Mouse (Mus musculus) kidney, embryonic 16.5 days (tissue): ENCODE measurements around the gene Daxx. TPM values are rescaled to one million over a fixed set of nuclear protein-coding genes. Genes with fewer than 3 reads are reported as not detected.

Experiments
- ATAC-seq: fragments of 200-750 bp; cut with Nextera tagmentation; 2 replicates; pipeline ENCODE4 v1.8.0; 2017; ENCODE audit warnings: moderate TSS enrichment; ENCODE audit not compliant: low FRiP score, low TSS enrichment
- H3K27ac ChIP-seq: fragments of 300-500 bp; sonication (generic); 2 replicates; pipeline ENCODE4 v1.5.1; 2014; ENCODE audit warnings: low read length
- H3K27me3 ChIP-seq: fragments of 300-500 bp; sonication (generic); 2 replicates; pipeline ENCODE4 v1.6.1; 2014; ENCODE audit warnings: low read length, control low read depth, mixed read lengths; ENCODE audit not compliant: insufficient read depth
- H3K36me3 ChIP-seq: fragments of 300-500 bp; sonication (generic); 2 replicates; pipeline ENCODE4 v1.6.1; 2014; ENCODE audit warnings: low read length, control low read depth, mixed read lengths; ENCODE audit not compliant: insufficient read depth
- H3K4me1 ChIP-seq: fragments of 300-500 bp; sonication (generic); 2 replicates; pipeline ENCODE4 v1.6.1; 2014; ENCODE audit warnings: low read length, control low read depth, mixed read lengths; ENCODE audit not compliant: insufficient read depth
- H3K4me2 ChIP-seq: fragments of 300-500 bp; sonication (generic); replicated peaks from 2 replicates; pipeline ENCODE4 v1.6.1; 2014; ENCODE audit warnings: low read depth, low read length
- H3K4me3 ChIP-seq: fragments of 300-500 bp; sonication (generic); 2 replicates; pipeline ENCODE4 v1.5.1; 2014; ENCODE audit warnings: mild to moderate bottlenecking, low read length
- H3K9ac ChIP-seq: fragments of 300-500 bp; sonication (generic); replicated peaks from 2 replicates; pipeline ENCODE4 v1.6.1; 2014; ENCODE audit warnings: low read length
- H3K9me3 ChIP-seq: fragments of 300-500 bp; sonication (generic); 2 replicates; pipeline ENCODE4 v1.6.1; 2016; ENCODE audit warnings: low read length, control low read depth
- WGBS: fragments of 180-500 bp; shearing (Covaris S2); extraction: QIAGEN DNeasy Blood & Tissue Kit; methylation state at CpG from one replicate; pipeline ENCODE4 v1.1.7; 2014; 5-methylcytosine and 5-hydroxymethylcytosine counted together
- polyA plus RNA-seq: library from polyadenylated mRNA; unstranded; fragments of >200 nt; fragmentation: Nextera tagmentation; extraction: Ambion mirVana; gene quantifications from 2 replicates; pipeline ENCODE4 v1.2.1, GENCODE M21; 2015

The Daxx gene
- polyA plus RNA-seq, 1 experiment from 2014 or later: 60.1 TPM

DNA sequence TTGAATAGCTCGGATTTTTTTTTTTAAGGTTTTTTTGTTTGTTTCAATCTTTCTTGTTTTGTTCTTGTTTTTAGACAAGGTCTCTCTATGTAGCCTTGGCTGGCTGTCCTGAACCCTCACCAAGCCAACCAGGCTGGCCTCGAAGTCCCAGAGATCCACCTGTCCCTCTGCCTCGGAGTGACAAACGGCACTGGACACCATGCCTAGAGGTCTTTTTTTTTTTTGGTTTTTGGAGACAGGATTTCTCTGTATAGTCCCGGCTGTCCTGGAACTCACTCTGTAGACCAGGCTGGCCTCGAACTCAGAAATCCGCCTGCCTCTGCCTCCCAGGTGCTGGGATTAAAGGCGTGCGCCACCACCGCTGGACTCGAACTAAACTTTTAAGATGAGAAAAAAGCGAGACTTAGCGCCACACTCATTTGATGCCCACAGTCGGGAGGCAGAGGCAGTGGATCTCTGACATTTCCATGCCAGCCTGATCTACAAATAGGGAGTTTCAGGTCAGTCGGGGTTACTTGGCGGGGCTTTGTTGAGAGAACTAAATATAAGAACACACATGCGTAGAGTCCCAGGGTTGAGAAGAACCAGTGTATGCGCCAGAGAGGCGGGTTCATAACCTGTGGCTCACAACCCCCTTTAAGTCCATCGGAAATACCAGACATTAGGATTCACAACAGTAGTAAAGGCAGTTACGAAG, 19.2 kb downstream of the Daxx start:
- Histone ChIP-seq H3K9ac (peak overlapping the region; percentile 88), H3K27me3 (no peaks in the 10 kb centered on the region), H3K9me3 (no peaks in the 10 kb centered on the region), H3K4me1 (peaks cover 18% of the 10 kb centered on the region), H3K36me3 (peaks cover 10% of the 10 kb centered on the region; the same call in 1 of the 2 replicates), H3K27ac (no peak overlapping the region), H3K4me2 (peak overlapping the region; percentile 98), H3K4me3 (peak overlapping the region; percentile 88)
- ATAC-seq: no peak
- 60% methylated on average over 21 of the region's 21 CpGs for WGBS

DNA sequence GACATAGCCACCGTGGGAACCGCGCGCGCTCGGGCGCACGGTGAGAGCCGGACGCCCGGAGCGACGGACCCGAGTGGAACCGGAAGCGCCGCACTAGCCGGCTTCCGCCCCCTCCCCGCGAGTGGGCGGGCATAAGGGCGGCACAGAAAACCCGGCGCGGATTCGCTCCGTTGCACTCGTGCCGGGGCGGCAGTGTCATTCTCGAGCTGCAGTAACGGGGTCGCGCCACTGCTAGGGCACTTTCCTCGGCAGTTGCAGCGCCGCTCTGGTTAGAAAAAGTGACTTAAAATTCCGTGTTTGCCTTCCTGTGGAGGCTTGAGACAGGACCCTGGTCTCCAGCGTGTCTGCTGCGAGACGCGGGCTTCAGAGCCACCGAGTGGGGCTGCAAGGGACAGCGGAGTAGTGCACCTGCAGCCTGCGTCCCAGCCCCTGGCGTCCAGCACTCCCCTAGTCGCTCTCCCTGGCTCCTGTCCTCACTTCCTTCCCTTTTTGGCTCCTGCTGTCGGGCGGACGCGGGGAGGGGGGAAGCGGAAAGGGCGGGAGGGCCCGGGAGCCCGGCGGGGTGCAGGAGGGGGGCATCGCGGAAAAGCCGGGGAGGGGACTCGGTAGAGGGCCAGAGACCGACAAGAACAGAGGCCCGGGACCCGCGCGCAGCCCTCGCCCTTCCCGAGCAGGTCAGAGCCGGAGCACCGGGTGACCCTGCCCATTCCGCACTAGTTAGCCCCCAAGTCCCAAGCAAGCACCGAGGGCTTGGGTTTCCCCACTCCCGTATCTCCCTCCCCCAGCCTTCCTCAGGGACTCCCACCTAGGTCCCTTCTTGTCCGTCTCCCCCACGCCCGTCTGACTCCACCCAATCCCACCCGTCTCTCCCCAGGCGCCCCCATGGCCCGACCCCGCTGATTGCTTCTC, 20.4 kb downstream of the Daxx start, which contains the start of gene Rgl2:
TSS of gene Rgl2 (plus strand) at position 173 of the 909 bp plus-strand sequence.
- peak; percentile 82 for ATAC-seq
- peaks cover 10% of the 10 kb centered on the region; the same call in 1 of the 2 replicates for H3K36me3 ChIP-seq
- peak within 1 kb of the TSS; percentile 88 for H3K9ac ChIP-seq
- H3K4me2 ChIP-seq: peak within 1 kb of the TSS; percentile 98
- H3K9me3 ChIP-seq: no peaks in the 10 kb centered on the region
- 0% methylated on average over 77 of the region's 80 CpGs for WGBS
- peaks cover 18% of the 10 kb centered on the region for H3K4me1 ChIP-seq
- H3K4me3 ChIP-seq: peak within 1 kb of the TSS; percentile 88
- peak within 1 kb of the TSS; percentile 98 for H3K27ac ChIP-seq
- no peaks in the 10 kb centered on the region for H3K27me3 ChIP-seq

DNA sequence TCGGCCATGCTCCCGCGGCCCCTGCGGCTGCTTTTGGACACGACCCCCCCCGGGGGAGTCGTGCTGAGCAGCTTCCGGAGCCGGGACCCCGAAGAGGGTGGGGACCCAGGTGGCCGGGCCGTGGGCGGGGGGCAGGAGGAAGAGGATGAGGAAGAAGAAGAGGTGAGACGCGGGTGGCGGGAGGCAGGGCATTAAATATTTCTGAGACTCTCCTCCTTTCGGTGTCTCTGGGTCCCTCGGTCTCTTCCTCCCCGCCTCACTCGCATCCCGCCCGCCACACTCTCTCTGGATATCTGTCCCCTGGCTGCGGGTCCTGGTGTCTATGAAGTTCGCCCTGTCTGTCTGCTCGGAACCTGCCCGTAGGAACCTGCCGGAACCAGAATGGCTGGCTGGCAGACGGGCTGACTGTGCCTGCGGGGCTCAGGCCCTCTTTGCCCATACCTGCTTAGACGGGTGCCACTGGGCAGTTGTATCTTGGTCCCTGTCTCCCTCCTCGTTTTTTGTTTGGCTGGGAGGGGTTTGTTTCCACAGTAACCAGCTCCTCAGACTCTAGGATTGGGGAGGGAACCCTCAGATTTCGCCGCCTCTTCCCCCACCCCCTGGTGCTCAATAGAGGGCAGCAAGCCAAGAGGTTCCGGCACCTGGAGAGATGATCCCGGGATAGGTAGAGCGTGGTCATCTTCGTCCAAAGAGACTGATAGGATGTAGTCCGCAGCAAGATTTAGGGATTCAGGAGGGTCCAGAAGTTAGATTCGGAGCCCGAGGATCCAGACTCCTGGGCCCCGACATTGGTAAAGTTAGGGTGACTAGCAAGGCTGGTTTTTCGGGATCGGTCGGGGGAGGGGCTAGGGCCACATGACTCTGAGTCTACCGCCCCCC, 21.3 kb downstream of the Daxx start:
- Histone ChIP-seq H3K9me3 (no peaks in the 10 kb centered on the region), H3K4me2 (peak overlapping the region; percentile 98), H3K9ac (peak overlapping the region; percentile 88), H3K27ac (peak overlapping the region; percentile 98), H3K4me3 (peak overlapping the region; percentile 88), H3K36me3 (peaks cover 13% of the 10 kb centered on the region; the same call in 1 of the 2 replicates), H3K4me1 (peaks cover 18% of the 10 kb centered on the region), H3K27me3 (no peaks in the 10 kb centered on the region)
- ATAC-seq: peak; percentile 14; the same call in 1 of the 2 replicates
- WGBS: under 1% methylated on average over 42 of the region's 45 CpGs

- WGBS: 40% methylated on average over 18 of the region's 18 CpGs
- peak overlapping the region; percentile 88 for H3K9ac ChIP-seq
- ATAC-seq: no peak
These were observed 22.1 kb downstream of the Daxx start for GRCm38 (mm10) chr17:33931159-33931866.

GRCm38 (mm10) chr17:33931947-33932346, 22.7 kb downstream of the Daxx start:
- H3K9ac ChIP-seq: no peak overlapping the region
- 93% methylated on average over 11 of the region's 11 CpGs for WGBS
- no peak overlapping the region for H3K4me3 ChIP-seq
- no peaks in the 10 kb centered on the region for H3K27me3 ChIP-seq
- ATAC-seq: no peak
- no peak overlapping the region for H3K27ac ChIP-seq
- peaks cover 17% of the 10 kb centered on the region for H3K36me3 ChIP-seq
- peaks cover 18% of the 10 kb centered on the region for H3K4me1 ChIP-seq
- H3K4me2 ChIP-seq: no peak overlapping the region
- no peaks in the 10 kb centered on the region for H3K9me3 ChIP-seq

More at GRCm38 (mm10) chr17:33931159-33931866, 22.1 kb downstream of the Daxx start:
- H3K4me2 ChIP-seq: peak overlapping the region; percentile 98
- peak overlapping the region; percentile 88 for H3K4me3 ChIP-seq
- peaks cover 13% of the 10 kb centered on the region for H3K36me3 ChIP-seq
- H3K4me1 ChIP-seq: peaks cover 18% of the 10 kb centered on the region
- no peak overlapping the region for H3K27ac ChIP-seq
- no peaks in the 10 kb centered on the region for H3K27me3 ChIP-seq
- H3K9me3 ChIP-seq: no peaks in the 10 kb centered on the region

- ATAC-seq: no peak
- Histone ChIP-seq H3K36me3 (peaks cover 22% of the 10 kb centered on the region), H3K9me3 (no peaks in the 10 kb centered on the region), H3K4me3 (no peak overlapping the region), H3K4me1 (peaks cover 18% of the 10 kb centered on the region), H3K27ac (no peak overlapping the region), H3K4me2 (no peak overlapping the region), H3K27me3 (no peaks in the 10 kb centered on the region), H3K9ac (no peak overlapping the region)
- 85% methylated on average over 14 of the region's 14 CpGs for WGBS
These were observed 23.2 kb downstream of the Daxx start for GRCm38 (mm10) chr17:33932448-33932847.

DNA sequence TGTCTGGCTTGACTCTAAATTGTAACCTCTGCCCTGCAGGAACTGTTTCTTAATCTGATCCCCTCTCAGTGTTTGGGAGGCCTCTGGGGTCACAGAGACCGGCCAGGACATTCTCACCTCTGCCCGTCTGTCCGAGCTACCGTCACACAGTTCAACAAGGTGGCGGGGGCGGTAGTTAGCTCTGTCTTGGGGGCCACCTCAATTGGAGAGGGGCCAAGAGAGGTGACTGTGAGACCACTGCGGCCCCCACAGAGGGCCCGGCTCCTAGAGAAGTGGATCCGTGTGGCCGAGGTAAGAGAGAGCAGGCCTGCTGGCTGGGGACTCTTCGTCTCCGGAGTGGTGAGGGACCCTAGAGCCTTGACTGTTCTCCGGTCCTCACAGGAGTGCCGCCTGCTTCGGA, 23.8 kb downstream of the Daxx start:
- no peak for ATAC-seq
- peaks cover 25% of the 10 kb centered on the region for H3K36me3 ChIP-seq
- H3K4me2 ChIP-seq: no peak overlapping the region
- peaks cover 18% of the 10 kb centered on the region for H3K4me1 ChIP-seq
- 89% methylated on average over 15 of the region's 15 CpGs for WGBS
- no peak overlapping the region for H3K27ac ChIP-seq
- H3K9me3 ChIP-seq: no peaks in the 10 kb centered on the region
- H3K9ac ChIP-seq: no peak overlapping the region
- no peaks in the 10 kb centered on the region for H3K27me3 ChIP-seq
- H3K4me3 ChIP-seq: no peak overlapping the region

DNA sequence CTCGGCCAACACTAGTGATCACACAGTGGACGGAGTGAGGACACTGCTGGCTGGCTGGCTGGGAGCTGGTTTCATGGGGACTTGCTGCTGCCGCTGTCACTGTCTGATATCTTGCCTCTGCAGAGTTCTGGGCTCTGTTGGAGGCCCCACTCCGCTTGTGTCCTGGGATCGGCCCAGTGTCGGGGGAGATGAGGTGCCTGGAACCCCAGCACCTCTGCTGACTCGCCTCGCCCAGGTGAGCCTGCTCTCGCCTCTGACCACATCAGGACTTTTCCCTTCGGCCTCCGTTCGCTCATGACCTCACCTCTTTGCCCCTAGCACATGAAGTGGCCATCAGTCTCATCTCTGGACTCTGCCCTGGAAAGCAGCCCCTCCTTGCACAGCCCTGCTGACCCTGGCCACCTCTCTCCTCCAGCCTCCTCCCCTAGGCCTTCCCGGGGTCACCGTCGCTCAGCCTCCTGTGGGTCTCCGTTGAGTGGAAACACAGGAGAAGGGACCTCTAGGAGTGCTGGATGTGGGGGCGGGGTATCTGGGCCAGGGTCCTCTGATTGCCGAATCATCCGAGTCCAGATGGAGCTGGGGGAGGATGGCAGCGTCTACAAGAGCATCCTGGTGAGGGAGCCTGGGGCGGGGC, 26.3 kb downstream of the Daxx start:
- Histone ChIP-seq H3K9me3 (no peaks in the 10 kb centered on the region), H3K36me3 (peaks cover 30% of the 10 kb centered on the region), H3K4me1 (peaks cover 18% of the 10 kb centered on the region), H3K27me3 (no peaks in the 10 kb centered on the region), H3K9ac (no peak overlapping the region), H3K27ac (no peak overlapping the region), H3K4me3 (no peak overlapping the region), H3K4me2 (no peak overlapping the region)
- WGBS: 83% methylated on average over 21 of the region's 21 CpGs
- no peak for ATAC-seq
